Mouse (Mus musculus): ENCODE results near the gene Colgalt2. TPM values are rescaled to one million over a fixed set of nuclear protein-coding genes. Genes with fewer than 3 reads are reported as not detected.

The Colgalt2 gene
- polyA plus RNA-seq, 1 experiment from 2014 or later: 0.37 TPM

DNA sequence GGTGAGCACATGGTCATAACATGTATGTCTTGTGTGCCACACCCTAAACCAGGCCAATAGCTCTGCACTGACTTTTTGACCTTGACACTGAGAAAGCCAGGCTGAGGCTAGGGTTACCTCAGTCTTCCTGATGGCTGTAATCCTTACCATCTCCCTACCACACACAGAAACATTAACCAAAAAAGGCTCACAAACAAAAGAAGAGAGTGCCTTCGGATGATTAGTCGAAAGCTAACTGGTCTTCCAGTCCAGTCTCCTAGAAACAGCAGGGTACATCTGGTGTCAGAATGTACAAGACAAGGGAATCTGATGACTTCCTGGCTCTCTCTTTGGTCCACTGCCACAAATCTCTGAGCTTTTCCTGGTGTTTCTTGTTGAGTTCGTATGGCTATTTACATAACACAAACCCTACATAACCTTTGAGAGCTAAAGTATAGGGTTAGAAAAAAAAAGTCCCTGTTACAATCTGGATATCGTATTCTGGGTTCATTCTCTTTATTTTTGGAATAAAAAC, 117.5 kb downstream of the Colgalt2 start:
- Histone ChIP-seq H3K36me3 (ENCODE audit: control insufficient read depth, insufficient read depth) (no peaks in the 10 kb centered on the region), H3K4me1 (ENCODE audit: control insufficient read depth, low read depth, low read length) (no peaks in the 10 kb centered on the region), H3K9me3 (replicated peaks; ENCODE audit: control insufficient read depth, low read length) (no peaks in the 10 kb centered on the region), H3K9ac (ENCODE audit: low read depth, low read length) (no peak overlapping the region), H3K27ac (ENCODE audit: low read length) (no peak overlapping the region), H3K4me3 (ENCODE audit: low read depth, low read length) (no peak overlapping the region), H3K27me3 (ENCODE audit: control insufficient read depth, insufficient read depth, low read depth, low read length) (no peaks in the 10 kb centered on the region), H3K4me2 (ENCODE audit: low read depth, low read length) (no peak overlapping the region)
- whole genome bisulfite sequencing (ENCODE audit: insufficient replicate concordance): 59% methylated on average over 4 of the region's 4 CpGs
- ATAC-seq (ENCODE audit: low read depth): no peak

- no peaks in the 10 kb centered on the region for H3K36me3 ChIP-seq (ENCODE audit: control insufficient read depth, insufficient read depth)
- no peaks in the 10 kb centered on the region for H3K27me3 ChIP-seq (ENCODE audit: control insufficient read depth, insufficient read depth, low read depth, low read length)
- no peaks in the 10 kb centered on the region for H3K9me3 ChIP-seq (replicated peaks; ENCODE audit: control insufficient read depth, low read length)
- H3K4me2 ChIP-seq (ENCODE audit: low read depth, low read length): no peak overlapping the region
- no peak overlapping the region for H3K9ac ChIP-seq (ENCODE audit: low read depth, low read length)
- no peak overlapping the region for H3K4me3 ChIP-seq (ENCODE audit: low read depth, low read length)
- ATAC-seq (ENCODE audit: low read depth): no peak
- no peak overlapping the region for H3K27ac ChIP-seq (ENCODE audit: low read length)
- H3K4me1 ChIP-seq (ENCODE audit: control insufficient read depth, low read depth, low read length): no peaks in the 10 kb centered on the region
- 65% methylated on average over 8 of the region's 8 CpGs for WGBS (ENCODE audit: insufficient replicate concordance)
Observed at GRCm38 (mm10) chr1:152518971-152519370, 119.3 kb downstream of the Colgalt2 start.

GRCm38 (mm10) chr1:152520798-152521575, 121.4 kb downstream of the Colgalt2 start:
- Histone ChIP-seq H3K27me3 (ENCODE audit: control insufficient read depth, insufficient read depth, low read depth, low read length) (no peaks in the 10 kb centered on the region), H3K4me2 (ENCODE audit: low read depth, low read length) (no peak overlapping the region), H3K9me3 (replicated peaks; ENCODE audit: control insufficient read depth, low read length) (no peaks in the 10 kb centered on the region), H3K4me3 (ENCODE audit: low read depth, low read length) (no peak overlapping the region), H3K4me1 (ENCODE audit: control insufficient read depth, low read depth, low read length) (no peaks in the 10 kb centered on the region; the same call in 1 of the 2 replicates), H3K9ac (ENCODE audit: low read depth, low read length) (no peak overlapping the region), H3K36me3 (ENCODE audit: control insufficient read depth, insufficient read depth) (peaks cover 2% of the 10 kb centered on the region; the same call in 1 of the 2 replicates), H3K27ac (ENCODE audit: low read length) (no peak overlapping the region)
- no peak; the same call in 1 of the 2 replicates for ATAC-seq (ENCODE audit: low read depth)
- WGBS (ENCODE audit: insufficient replicate concordance): 63% methylated on average over 16 of the region's 16 CpGs

DNA sequence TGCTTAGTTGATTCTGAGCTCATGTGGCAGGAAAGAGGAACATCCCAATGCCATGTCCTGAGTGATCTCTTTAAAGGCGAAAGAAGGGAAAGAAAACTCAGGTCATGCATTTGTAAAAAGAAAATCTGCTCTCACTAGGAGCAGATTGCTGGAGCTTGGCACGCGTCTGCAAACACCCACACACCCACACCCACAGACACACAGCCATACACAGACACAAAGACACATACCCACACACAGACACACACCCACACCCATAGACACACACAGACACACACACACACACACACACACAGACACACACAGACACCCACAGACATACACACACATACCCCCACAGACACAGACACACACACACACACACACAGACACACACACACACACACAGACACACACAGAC, 122.6 kb downstream of the Colgalt2 start:
- 61% methylated on average over 3 of the region's 3 CpGs for WGBS (ENCODE audit: insufficient replicate concordance)

DNA sequence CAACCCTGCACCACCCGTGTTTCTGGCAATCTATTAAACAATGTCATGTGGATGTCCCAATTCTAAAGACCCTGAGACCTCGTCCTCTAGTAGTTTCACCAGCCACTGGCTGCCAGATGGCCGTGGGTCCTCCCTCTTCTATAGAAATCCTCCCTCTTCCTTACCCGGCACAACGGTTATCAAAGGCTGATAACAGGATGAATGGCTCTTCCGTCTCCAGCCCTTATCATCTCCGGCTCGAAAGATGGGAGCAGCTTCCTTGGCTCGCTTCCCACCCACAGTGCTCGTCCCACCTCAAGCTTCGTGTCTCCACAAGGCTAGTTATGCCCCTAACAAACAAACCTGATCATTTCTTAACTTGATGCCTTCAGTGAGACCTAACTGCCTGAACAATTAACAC, 123.7 kb downstream of the Colgalt2 start:
- Histone ChIP-seq H3K4me1 (ENCODE audit: control insufficient read depth, low read depth, low read length) (no peaks in the 10 kb centered on the region; the same call in none of the 2 replicates), H3K9me3 (replicated peaks; ENCODE audit: control insufficient read depth, low read length) (no peaks in the 10 kb centered on the region), H3K27ac (ENCODE audit: low read length) (no peak overlapping the region), H3K4me3 (ENCODE audit: low read depth, low read length) (no peak overlapping the region), H3K9ac (ENCODE audit: low read depth, low read length) (no peak overlapping the region), H3K27me3 (ENCODE audit: control insufficient read depth, insufficient read depth, low read depth, low read length) (no peaks in the 10 kb centered on the region), H3K4me2 (ENCODE audit: low read depth, low read length) (no peak overlapping the region), H3K36me3 (ENCODE audit: control insufficient read depth, insufficient read depth) (peaks cover 2% of the 10 kb centered on the region; the same call in 1 of the 2 replicates)
- no peak for ATAC-seq (ENCODE audit: low read depth)
- WGBS (ENCODE audit: insufficient replicate concordance): 61% methylated on average over 11 of the region's 11 CpGs

More for the DNA sequence above, 122.6 kb downstream of the Colgalt2 start:
- no peak for ATAC-seq (ENCODE audit: low read depth)
- Histone ChIP-seq H3K27me3 (ENCODE audit: control insufficient read depth, insufficient read depth, low read depth, low read length) (no peaks in the 10 kb centered on the region), H3K36me3 (ENCODE audit: control insufficient read depth, insufficient read depth) (peaks cover 2% of the 10 kb centered on the region; the same call in 1 of the 2 replicates), H3K4me1 (ENCODE audit: control insufficient read depth, low read depth, low read length) (no peaks in the 10 kb centered on the region; the same call in 1 of the 2 replicates), H3K4me2 (ENCODE audit: low read depth, low read length) (no peak overlapping the region), H3K27ac (ENCODE audit: low read length) (no peak overlapping the region), H3K9me3 (replicated peaks; ENCODE audit: control insufficient read depth, low read length) (no peaks in the 10 kb centered on the region), H3K9ac (ENCODE audit: low read depth, low read length) (no peak overlapping the region), H3K4me3 (ENCODE audit: low read depth, low read length) (no peak overlapping the region)

- H3K27ac ChIP-seq (ENCODE audit: low read length): no peak overlapping the region
- peaks cover 2% of the 10 kb centered on the region; the same call in 1 of the 2 replicates for H3K36me3 ChIP-seq (ENCODE audit: control insufficient read depth, insufficient read depth)
- H3K27me3 ChIP-seq (ENCODE audit: control insufficient read depth, insufficient read depth, low read depth, low read length): no peaks in the 10 kb centered on the region
- no peak for ATAC-seq (ENCODE audit: low read depth)
- peaks cover 3% of the 10 kb centered on the region for H3K4me1 ChIP-seq (ENCODE audit: control insufficient read depth, low read depth, low read length)
- H3K9me3 ChIP-seq (replicated peaks; ENCODE audit: control insufficient read depth, low read length): no peaks in the 10 kb centered on the region
- no peak overlapping the region for H3K4me3 ChIP-seq (ENCODE audit: low read depth, low read length)
- no peak overlapping the region for H3K4me2 ChIP-seq (ENCODE audit: low read depth, low read length)
- WGBS (ENCODE audit: insufficient replicate concordance): 64% methylated on average over 22 of the region's 22 CpGs
- H3K9ac ChIP-seq (ENCODE audit: low read depth, low read length): no peak overlapping the region
Observed at GRCm38 (mm10) chr1:152524098-152524892, 124.7 kb downstream of the Colgalt2 start.

DNA sequence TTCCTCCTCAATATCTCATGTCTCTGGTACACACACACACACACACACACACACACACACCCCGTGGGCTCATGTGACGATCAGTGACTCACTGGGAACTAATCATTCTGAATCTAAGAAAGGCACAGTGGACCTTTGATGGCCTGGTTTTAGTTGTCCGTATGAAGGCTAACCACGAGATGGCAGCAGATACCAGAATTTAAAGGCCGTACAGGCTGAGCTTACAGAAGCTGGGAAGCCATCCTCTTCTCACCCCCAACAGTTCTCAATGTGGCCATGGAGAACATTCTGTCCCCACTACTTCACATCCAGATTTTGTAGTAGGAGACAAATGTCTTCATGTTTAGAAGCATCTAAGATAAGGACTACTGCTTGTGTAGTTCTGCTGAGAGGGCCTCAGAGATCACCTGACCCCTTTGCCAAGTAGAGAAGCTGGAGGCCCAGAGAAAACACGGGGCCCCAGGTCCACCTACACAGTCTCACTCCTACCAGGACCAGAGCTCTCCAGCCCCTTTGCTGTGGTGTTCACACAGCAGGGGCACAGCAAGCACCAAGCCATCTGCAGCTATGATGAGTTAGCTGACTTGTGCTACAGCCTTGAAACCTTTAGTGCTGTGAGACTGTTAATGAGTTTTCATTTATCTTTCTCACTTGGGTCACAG, 125.5 kb downstream of the Colgalt2 start:
- no peaks in the 10 kb centered on the region for H3K9me3 ChIP-seq (replicated peaks; ENCODE audit: control insufficient read depth, low read length)
- peaks cover 2% of the 10 kb centered on the region; the same call in 1 of the 2 replicates for H3K36me3 ChIP-seq (ENCODE audit: control insufficient read depth, insufficient read depth)
- no peak overlapping the region for H3K4me3 ChIP-seq (ENCODE audit: low read depth, low read length)
- peaks cover 3% of the 10 kb centered on the region for H3K4me1 ChIP-seq (ENCODE audit: control insufficient read depth, low read depth, low read length)
- no peak overlapping the region for H3K4me2 ChIP-seq (ENCODE audit: low read depth, low read length)
- no peak overlapping the region for H3K9ac ChIP-seq (ENCODE audit: low read depth, low read length)
- H3K27ac ChIP-seq (ENCODE audit: low read length): no peak overlapping the region
- H3K27me3 ChIP-seq (ENCODE audit: control insufficient read depth, insufficient read depth, low read depth, low read length): no peaks in the 10 kb centered on the region
- 13% methylated on average over 6 of the region's 6 CpGs for WGBS (ENCODE audit: insufficient replicate concordance)
- ATAC-seq (ENCODE audit: low read depth): peak; percentile 51

GRCm38 (mm10) chr1:152526154-152526553, 126.5 kb downstream of the Colgalt2 start:
- Histone ChIP-seq H3K4me3 (ENCODE audit: low read depth, low read length) (no peak overlapping the region), H3K9me3 (replicated peaks; ENCODE audit: control insufficient read depth, low read length) (no peaks in the 10 kb centered on the region), H3K4me1 (ENCODE audit: control insufficient read depth, low read depth, low read length) (peaks cover 3% of the 10 kb centered on the region), H3K27ac (ENCODE audit: low read length) (no peak overlapping the region), H3K4me2 (ENCODE audit: low read depth, low read length) (no peak overlapping the region), H3K36me3 (ENCODE audit: control insufficient read depth, insufficient read depth) (peaks cover 2% of the 10 kb centered on the region; the same call in 1 of the 2 replicates), H3K9ac (ENCODE audit: low read depth, low read length) (no peak overlapping the region), H3K27me3 (ENCODE audit: control insufficient read depth, insufficient read depth, low read depth, low read length) (no peaks in the 10 kb centered on the region)
- WGBS (ENCODE audit: insufficient replicate concordance): 72% methylated on average over 9 of the region's 9 CpGs
- no peak for ATAC-seq (ENCODE audit: low read depth)
